Mouse (Mus musculus) lung, adult 2 months (tissue): ENCODE results near the gene Eif2ak2.

ENCODE experiments used
- CTCF ChIP-seq: fragments of 200-500 bp; IDR thresholded peaks from 2 replicates; pipeline ENCODE4 v1.5.1; 2011; ENCODE audit warnings: mild to moderate bottlenecking, low read length, control low read depth; ENCODE audit not compliant: insufficient read depth
- POLR2A ChIP-seq: fragments of 200-500 bp; IDR thresholded peaks from 2 replicates; pipeline ENCODE4 v1.6.1; 2011; ENCODE audit warnings: low read depth, mild to moderate bottlenecking, control low read depth, low read length, borderline replicate concordance; ENCODE audit errors: extremely low read depth

- TF ChIP-seq CTCF (no peak), POLR2A (no peak)
These were observed 482 bp downstream of the Eif2ak2 start for GRCm38 (mm10) chr17:78881878-78882304.
